Mouse (Mus musculus) neural tube, embryonic 12.5 days (tissue): Measurements from ENCODE around the gene Rpl36a. TPM values are rescaled to one million over a fixed set of nuclear protein-coding genes. Genes with fewer than 3 reads are reported as not detected.

Source experiments
- ATAC-seq: fragments of 200-750 bp; cut with Nextera tagmentation; 2 replicates; pipeline ENCODE4 v1.8.0; 2017; ENCODE audit warnings: low read depth, mild to moderate bottlenecking, moderate TSS enrichment, moderate library complexity; ENCODE audit not compliant: low FRiP score
- H3K27ac ChIP-seq: fragments of 300-500 bp; sonication (generic); 2 replicates; pipeline ENCODE4 v1.5.1; 2016
- H3K27me3 ChIP-seq: fragments of 300-500 bp; sonication (generic); replicated peaks from 2 replicates; pipeline ENCODE4 v1.6.1; 2016; ENCODE audit warnings: mild to moderate bottlenecking
- H3K36me3 ChIP-seq: fragments of 300-500 bp; sonication (generic); 2 replicates; pipeline ENCODE4 v1.6.1; 2016; ENCODE audit warnings: mild to moderate bottlenecking
- H3K4me1 ChIP-seq: fragments of 300-500 bp; sonication (generic); 2 replicates; pipeline ENCODE4 v1.6.1; 2016
- H3K4me2 ChIP-seq: fragments of 300-500 bp; sonication (generic); replicated peaks from 2 replicates; pipeline ENCODE4 v1.6.1; 2016; ENCODE audit warnings: mild to moderate bottlenecking
- H3K4me3 ChIP-seq: fragments of 300-500 bp; sonication (generic); 2 replicates; pipeline ENCODE4 v1.5.1; 2016
- H3K9ac ChIP-seq: fragments of 300-500 bp; sonication (generic); 2 replicates; pipeline ENCODE4 v1.6.1; 2016; ENCODE audit warnings: mild to moderate bottlenecking
- H3K9me3 ChIP-seq: fragments of 300-500 bp; sonication (generic); 2 replicates; pipeline ENCODE4 v1.6.1; 2016; ENCODE audit warnings: mild to moderate bottlenecking
- WGBS: fragments of 180-500 bp; shearing (Covaris S2); methylation state at CpG from one replicate; pipeline ENCODE4 v1.1.7; 2016; 5-methylcytosine and 5-hydroxymethylcytosine counted together
- polyA plus RNA-seq: library from polyadenylated mRNA; unstranded; fragments of >200 nt; fragmentation: Nextera tagmentation; extraction: Ambion mirVana; gene quantifications from 2 replicates; pipeline ENCODE4 v1.2.1, GENCODE M21; 2016

Rpl36a gene
- polyA plus RNA-seq, 1 experiment from 2014 or later = 257 TPM

DNA sequence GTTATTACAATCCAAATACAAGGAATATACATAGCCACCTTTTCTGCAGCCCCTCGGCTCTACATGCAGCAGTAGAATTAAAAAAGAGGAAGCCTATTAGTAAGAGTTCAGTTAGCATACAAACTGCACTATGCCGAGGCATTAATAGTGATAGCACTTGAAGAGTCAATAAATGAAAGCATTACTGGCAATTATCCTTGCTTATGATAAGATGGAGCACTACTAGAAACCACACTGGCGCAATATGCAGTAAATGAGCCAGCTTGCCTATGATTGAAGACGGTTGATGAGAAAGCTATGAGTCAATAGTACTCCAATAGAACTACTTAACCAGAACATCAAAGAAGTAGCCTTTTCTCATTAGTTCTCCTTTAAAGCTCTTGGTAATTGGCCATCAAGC lies 7.6 kb upstream of the Rpl36a start:
- no peak for ATAC-seq
- no peaks in the 10 kb centered on the region for H3K27me3 ChIP-seq
- H3K36me3 ChIP-seq = no peaks in the 10 kb centered on the region
- no peak overlapping the region for H3K27ac ChIP-seq
- 83% methylated on average over 4 of the region's 4 CpGs for WGBS
- H3K9ac ChIP-seq = no peak overlapping the region
- no peaks in the 10 kb centered on the region for H3K9me3 ChIP-seq
- no peaks in the 10 kb centered on the region for H3K4me1 ChIP-seq
- H3K4me2 ChIP-seq = no peak overlapping the region
- H3K4me3 ChIP-seq = no peak overlapping the region

DNA sequence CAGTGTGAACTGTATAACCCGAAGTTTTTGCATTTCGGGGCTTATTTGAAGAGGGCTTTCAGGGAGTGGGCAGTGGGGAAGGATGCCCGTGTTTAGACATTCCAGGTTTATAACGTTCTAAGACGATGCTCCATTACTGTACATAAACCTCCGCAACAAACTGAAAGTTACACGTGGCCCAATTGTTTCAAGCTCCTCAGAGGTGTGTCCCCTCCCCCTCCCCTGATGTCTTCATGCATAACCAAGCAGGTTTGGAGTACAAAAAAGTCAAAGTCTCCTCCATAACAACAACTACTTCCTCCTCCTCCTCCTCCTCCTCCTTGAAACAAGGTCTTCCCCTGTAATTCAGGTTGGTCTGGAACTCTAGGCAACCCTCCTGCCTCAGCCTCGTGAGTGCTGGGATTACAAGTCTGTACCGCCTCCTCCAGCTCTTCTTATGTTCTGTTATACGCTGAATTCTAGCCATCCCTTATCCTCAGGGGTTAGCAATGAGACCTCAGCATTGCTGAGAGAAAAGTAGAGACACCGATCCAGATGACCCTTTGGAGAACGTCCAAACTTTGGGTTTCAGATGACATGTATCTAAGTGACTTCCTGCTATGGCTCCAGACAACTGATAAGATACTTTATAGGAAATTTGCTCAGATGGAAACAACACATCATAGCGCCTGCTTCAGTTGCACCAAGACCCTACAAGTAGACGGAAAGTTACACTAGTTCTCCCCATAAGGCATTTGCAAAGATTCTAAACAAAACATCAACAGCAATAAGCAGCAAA lies 4.7 kb upstream of the Rpl36a start:
- no peaks in the 10 kb centered on the region for H3K4me1 ChIP-seq
- ATAC-seq = no peak
- H3K4me2 ChIP-seq = no peak overlapping the region
- 83% methylated on average over 14 of the region's 14 CpGs for WGBS
- no peaks in the 10 kb centered on the region for H3K36me3 ChIP-seq
- H3K9ac ChIP-seq = no peak overlapping the region
- H3K27me3 ChIP-seq = no peaks in the 10 kb centered on the region
- H3K9me3 ChIP-seq = no peaks in the 10 kb centered on the region
- H3K27ac ChIP-seq = no peak overlapping the region
- H3K4me3 ChIP-seq = no peak overlapping the region

DNA sequence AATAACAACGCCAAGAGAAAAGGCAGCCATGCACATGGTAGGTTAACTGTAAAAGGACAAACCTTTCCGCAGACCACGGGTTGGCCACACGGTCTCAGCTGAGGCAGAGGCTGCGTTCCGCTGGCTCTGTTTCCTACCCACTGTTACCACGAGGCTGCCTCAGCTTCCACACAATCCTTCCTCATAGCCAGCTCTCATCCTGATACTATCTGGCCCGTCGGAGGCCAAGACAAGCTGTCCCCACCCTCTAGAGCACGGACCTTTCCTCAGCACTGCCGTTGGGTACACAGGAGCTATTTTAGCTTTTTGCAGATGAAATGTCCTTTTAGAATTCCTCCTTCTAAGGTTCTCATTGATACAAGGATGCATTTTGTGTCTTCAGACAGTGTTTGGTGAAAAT lies 3.2 kb upstream of the Rpl36a start:
- Histone ChIP-seq H3K9ac (no peak overlapping the region), H3K27ac (no peak overlapping the region), H3K36me3 (no peaks in the 10 kb centered on the region), H3K4me3 (no peak overlapping the region), H3K4me2 (no peak overlapping the region), H3K9me3 (no peaks in the 10 kb centered on the region), H3K27me3 (no peaks in the 10 kb centered on the region), H3K4me1 (no peaks in the 10 kb centered on the region)
- 87% methylated on average over 11 of the region's 11 CpGs for WGBS
- ATAC-seq = no peak

DNA sequence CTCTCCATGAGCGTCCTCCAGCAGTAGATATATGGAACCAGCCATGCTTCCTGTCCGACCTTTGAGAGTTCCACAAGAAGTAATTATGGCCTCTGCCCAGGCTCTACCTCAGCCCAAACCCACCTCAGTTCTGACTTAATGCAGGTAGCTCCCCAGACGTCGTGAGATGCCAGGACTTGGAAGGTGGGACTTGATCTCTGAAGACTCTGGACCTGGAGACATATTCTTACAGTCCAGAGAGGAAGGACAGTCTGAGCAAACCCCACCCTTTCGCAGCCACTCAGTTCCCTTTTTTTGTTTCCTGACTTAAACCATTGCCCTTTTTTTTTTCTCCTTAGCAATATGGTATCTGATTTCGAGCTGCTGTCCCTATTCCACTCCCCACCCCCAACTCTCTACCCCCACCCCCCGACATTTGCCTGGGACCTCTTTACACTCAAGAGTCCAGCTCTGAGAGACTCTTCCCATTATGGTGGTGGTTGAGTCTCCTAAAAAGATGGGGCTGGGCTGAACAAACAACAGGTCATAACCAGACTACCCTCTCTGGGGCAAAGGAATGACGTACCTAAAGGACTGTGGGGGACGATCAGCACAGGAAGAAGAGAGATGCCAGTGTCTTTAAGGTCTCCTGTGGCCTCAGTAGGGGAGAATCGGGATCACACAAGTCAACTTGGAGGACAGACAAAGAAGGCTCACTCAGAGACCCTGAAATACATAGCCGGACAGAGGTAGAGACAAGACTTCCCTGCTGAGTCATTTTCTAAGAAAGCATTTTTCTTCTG lies 2.4 kb upstream of the Rpl36a start, which contains the start of gene Btk:
Gene Btk, minus strand, starts transcription at position 683 of the 782 bp plus-strand sequence.
- no peak for ATAC-seq
- 83% methylated on average over 11 of the region's 11 CpGs for WGBS

GRCm38 (mm10) chrX:134586447-134586846 lies 993 bp downstream of the Rpl36a start:
- Histone ChIP-seq H3K9me3 (no peaks in the 10 kb centered on the region), H3K4me1 (no peaks in the 10 kb centered on the region), H3K4me2 (peak overlapping the region; percentile 61), H3K27ac (no peak overlapping the region), H3K9ac (peak overlapping the region; percentile 67), H3K4me3 (peak overlapping the region; percentile 46), H3K36me3 (peaks cover 4% of the 10 kb centered on the region; the same call in 1 of the 2 replicates), H3K27me3 (no peaks in the 10 kb centered on the region)
- 35% methylated on average over 8 of the region's 8 CpGs for WGBS
- ATAC-seq = no peak

More for the DNA sequence above, 2.4 kb upstream of the Rpl36a start, which contains the start of gene Btk:
- no peaks in the 10 kb centered on the region for H3K4me1 ChIP-seq
- H3K4me2 ChIP-seq = no peak within 1 kb of the TSS
- H3K9me3 ChIP-seq = no peaks in the 10 kb centered on the region
- H3K36me3 ChIP-seq = no peaks in the 10 kb centered on the region
- H3K27me3 ChIP-seq = no peaks in the 10 kb centered on the region
- H3K4me3 ChIP-seq = no peak within 1 kb of the TSS
- H3K9ac ChIP-seq = no peak within 1 kb of the TSS
- no peak within 1 kb of the TSS for H3K27ac ChIP-seq

DNA sequence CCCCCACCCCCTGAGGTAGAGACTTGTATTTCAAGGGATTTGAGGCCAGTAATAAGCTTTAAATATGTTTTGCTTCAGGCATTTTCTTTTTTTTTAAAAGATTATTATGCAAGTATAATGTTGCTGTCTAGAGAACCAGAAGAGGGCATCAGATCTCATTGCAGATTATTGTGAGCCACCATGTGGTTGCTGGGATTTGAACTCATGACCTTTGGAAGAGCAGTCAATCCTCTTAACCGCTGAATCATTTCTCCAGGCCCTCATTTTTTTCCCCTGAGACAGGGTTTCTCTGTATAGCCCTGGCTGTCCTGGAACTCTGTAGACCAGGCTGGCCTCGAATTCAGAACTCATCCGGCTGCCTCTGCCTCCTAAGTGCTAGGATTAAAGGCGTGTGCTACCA lies 2.8 kb downstream of the Rpl36a start:
- Histone ChIP-seq H3K36me3 (peaks cover 4% of the 10 kb centered on the region; the same call in 1 of the 2 replicates), H3K4me1 (no peaks in the 10 kb centered on the region), H3K4me3 (no peak overlapping the region), H3K27ac (no peak overlapping the region), H3K27me3 (no peaks in the 10 kb centered on the region), H3K4me2 (no peak overlapping the region), H3K9me3 (no peaks in the 10 kb centered on the region), H3K9ac (no peak overlapping the region)
- no peak for ATAC-seq
- WGBS = 90% methylated on average over 4 of the region's 4 CpGs

DNA sequence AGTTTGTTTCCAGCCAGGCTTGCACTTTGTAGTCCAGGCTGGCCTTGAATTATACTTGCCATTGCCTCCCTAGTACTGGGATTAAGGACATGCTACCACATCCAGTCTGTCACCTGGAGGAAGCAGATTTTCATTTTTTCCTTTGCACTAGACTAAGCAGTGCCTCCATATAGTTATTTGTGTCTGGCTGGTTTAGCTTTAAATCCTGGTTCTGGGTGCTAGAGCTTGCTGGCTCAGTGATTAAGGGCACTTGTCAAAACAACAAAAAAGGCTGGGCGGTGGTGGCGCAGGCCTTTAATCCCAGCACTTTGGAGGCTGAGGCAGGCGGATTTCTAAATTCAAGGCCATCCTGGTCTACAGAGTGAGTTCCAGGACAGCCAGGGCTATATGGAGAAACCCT lies 3.5 kb downstream of the Rpl36a start:
- Histone ChIP-seq H3K27ac (no peak overlapping the region), H3K9ac (no peak overlapping the region), H3K36me3 (peaks cover 4% of the 10 kb centered on the region; the same call in 1 of the 2 replicates), H3K4me2 (no peak overlapping the region), H3K27me3 (no peaks in the 10 kb centered on the region), H3K9me3 (no peaks in the 10 kb centered on the region), H3K4me3 (no peak overlapping the region), H3K4me1 (no peaks in the 10 kb centered on the region)
- ATAC-seq = no peak
- 80% methylated on average over 3 of the region's 3 CpGs for WGBS

GRCm38 (mm10) chrX:134589836-134590235 lies 4.4 kb downstream of the Rpl36a start:
- Histone ChIP-seq H3K9me3 (no peaks in the 10 kb centered on the region), H3K36me3 (peaks cover 4% of the 10 kb centered on the region; the same call in 1 of the 2 replicates), H3K27me3 (no peaks in the 10 kb centered on the region), H3K4me1 (no peaks in the 10 kb centered on the region), H3K4me3 (no peak overlapping the region), H3K4me2 (no peak overlapping the region), H3K9ac (no peak overlapping the region), H3K27ac (no peak overlapping the region)
- ATAC-seq = no peak
- WGBS = 66% methylated on average over 5 of the region's 5 CpGs

GRCm38 (mm10) chrX:134599922-134600565 lies 14.6 kb downstream of the Rpl36a start:
- H3K27ac ChIP-seq = no peak overlapping the region
- H3K4me3 ChIP-seq = peak overlapping the region; percentile 45
- no peaks in the 10 kb centered on the region for H3K27me3 ChIP-seq
- ATAC-seq = no peak
- no peaks in the 10 kb centered on the region for H3K36me3 ChIP-seq
- H3K4me2 ChIP-seq = peak overlapping the region; percentile 63
- peaks cover 4% of the 10 kb centered on the region; the same call in 1 of the 2 replicates for H3K4me1 ChIP-seq
- no peaks in the 10 kb centered on the region for H3K9me3 ChIP-seq
- peak overlapping the region; percentile 48 for H3K9ac ChIP-seq
- 29% methylated on average over 10 of the region's 10 CpGs for WGBS

GRCm38 (mm10) chrX:134600659-134601379 lies 15.4 kb downstream of the Rpl36a start, which contains the start of the genes Gla and Hnrnph2:
Gla (minus strand) TSS chrX:134601125.
Hnrnph2 (plus strand) TSS chrX:134601179.
- Histone ChIP-seq H3K4me1 (peaks cover 4% of the 10 kb centered on the region; the same call in 1 of the 2 replicates), H3K4me2 (peak within 1 kb of the TSS; percentile 63), H3K4me3 (peak within 1 kb of the TSS; percentile 45), H3K9ac (peak within 1 kb of the TSS; percentile 51), H3K27ac (peak within 1 kb of the TSS; percentile 46; the same call in 1 of the 2 replicates), H3K9me3 (no peaks in the 10 kb centered on the region), H3K27me3 (no peaks in the 10 kb centered on the region), H3K36me3 (no peaks in the 10 kb centered on the region)
- ATAC-seq = peak; percentile 97
- 20% methylated on average over 33 of the region's 33 CpGs for WGBS

- Histone ChIP-seq H3K9ac (peak overlapping the region; percentile 51), H3K9me3 (no peaks in the 10 kb centered on the region), H3K4me2 (peak overlapping the region; percentile 51), H3K36me3 (no peaks in the 10 kb centered on the region), H3K4me3 (peak overlapping the region; percentile 42), H3K27me3 (no peaks in the 10 kb centered on the region), H3K4me1 (peaks cover 4% of the 10 kb centered on the region; the same call in 1 of the 2 replicates), H3K27ac (peak overlapping the region; percentile 46; the same call in 1 of the 2 replicates)
- ATAC-seq = peak; percentile 88
- 18% methylated on average over 33 of the region's 43 CpGs for WGBS
Measured at GRCm38 (mm10) chrX:134601380-134602120, 16.1 kb downstream of the Rpl36a start.
